Mouse (Mus musculus) stomach, postnatal 0 days (tissue): Measurements from ENCODE around the gene Pphln1. TPM values are rescaled to one million over a fixed set of nuclear protein-coding genes. Genes with fewer than 3 reads are reported as not detected.

ENCODE experiments used
- ATAC-seq: fragments of 200-750 bp; cut with Nextera tagmentation; 2 replicates; pipeline ENCODE4 v1.8.0; 2017; ENCODE audit not compliant: low FRiP score, low TSS enrichment
- DNase-seq: peaks from one replicate; pipeline ENCODE4 v3.0.0-alpha.2; 2016; ENCODE audit warnings: low spot score
- H3K27ac ChIP-seq: fragments of 300-500 bp; sonication (generic); replicated peaks from 2 replicates; pipeline ENCODE4 v1.5.1; 2014; ENCODE audit warnings: mild to moderate bottlenecking, control low read depth
- H3K27me3 ChIP-seq: fragments of 300-500 bp; sonication (generic); 2 replicates; pipeline ENCODE4 v1.6.1; 2014; ENCODE audit warnings: low read length; ENCODE audit not compliant: control insufficient read depth, insufficient read depth
- H3K36me3 ChIP-seq: fragments of 300-500 bp; sonication (generic); 2 replicates; pipeline ENCODE4 v1.6.1; 2014; ENCODE audit warnings: low read length, mixed read lengths; ENCODE audit not compliant: control insufficient read depth, insufficient read depth
- H3K4me1 ChIP-seq: fragments of 300-500 bp; sonication (generic); replicated peaks from 2 replicates; pipeline ENCODE4 v1.6.1; 2014; ENCODE audit warnings: antibody characterized with exemption; ENCODE audit not compliant: control insufficient read depth, insufficient read depth
- H3K4me2 ChIP-seq: fragments of 300-500 bp; sonication (generic); replicated peaks from 2 replicates; pipeline ENCODE4 v1.6.1; 2014; ENCODE audit warnings: low read depth, mild to moderate bottlenecking, control low read depth, moderate library complexity
- H3K4me3 ChIP-seq: fragments of 300-500 bp; sonication (generic); 2 replicates; pipeline ENCODE4 v1.5.1; 2014; ENCODE audit warnings: low read depth, low read length, control low read depth
- H3K9ac ChIP-seq: fragments of 300-500 bp; sonication (generic); 2 replicates; pipeline ENCODE4 v1.6.1; 2014; ENCODE audit warnings: mild to moderate bottlenecking, low read length, control low read depth, mixed read lengths
- H3K9me3 ChIP-seq: fragments of 300-500 bp; sonication (generic); 2 replicates; pipeline ENCODE4 v1.6.1; 2016; ENCODE audit warnings: low read length; ENCODE audit not compliant: control insufficient read depth
- CTCF ChIP-seq: IDR thresholded peaks from 2 replicates; pipeline ENCODE4 v1.5.1; 2016; ENCODE audit warnings: antibody characterized with exemption, low read depth, mild to moderate bottlenecking, moderate library complexity
- EP300 ChIP-seq: optimal IDR thresholded peaks from 2 replicates; pipeline ENCODE3; 2016; ENCODE audit warnings: antibody characterized with exemption
- WGBS: fragments of 180-500 bp; shearing (Covaris S2); extraction: QIAGEN DNeasy Blood & Tissue Kit; methylation state at CpG from one replicate; pipeline ENCODE4 v1.1.7; 2014; 5-methylcytosine and 5-hydroxymethylcytosine counted together
- polyA plus RNA-seq: library from polyadenylated mRNA; unstranded; fragments of >200 nt; fragmentation: Nextera tagmentation; extraction: Ambion mirVana; gene quantifications from 2 replicates; pipeline ENCODE4 v1.2.1, GENCODE M21; 2015

Pphln1 gene
- polyA plus RNA-seq, 1 experiment from 2014 or later, result 18.2 TPM

DNA sequence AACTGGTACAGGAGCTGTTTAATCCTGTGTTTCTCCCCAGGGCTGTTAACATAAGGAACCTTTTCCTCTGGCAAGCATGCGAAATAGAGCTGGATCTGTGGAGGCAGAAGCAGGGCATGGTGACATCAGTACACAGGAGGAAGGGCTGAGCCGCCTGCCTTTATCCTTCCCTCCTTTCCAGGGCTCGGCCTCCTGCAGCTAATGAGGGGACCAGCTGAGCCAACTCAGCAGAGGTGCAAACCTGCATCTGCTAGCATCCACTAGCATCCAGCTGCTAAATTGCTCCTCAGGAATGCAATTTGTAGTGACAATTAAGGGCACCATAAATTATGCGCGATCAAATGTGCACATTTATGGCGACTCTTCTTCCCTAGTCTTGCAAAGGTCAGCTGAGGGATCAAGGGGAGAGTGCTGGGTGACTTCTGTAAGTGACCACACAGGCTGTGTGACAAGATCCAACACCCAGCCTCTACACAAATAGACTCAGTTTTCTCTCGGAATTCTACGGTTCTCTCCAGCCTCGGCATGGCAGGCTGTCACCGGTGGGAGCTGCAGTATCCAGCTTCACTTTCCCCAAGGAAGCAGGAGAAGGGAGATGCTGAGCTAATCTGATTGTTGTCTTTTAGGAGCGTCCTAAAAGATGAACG lies 112.7 kb downstream of the Pphln1 start:
- H3K4me3 ChIP-seq, result no peak overlapping the region
- H3K27ac ChIP-seq, result no peak overlapping the region
- peaks cover 6% of the 10 kb centered on the region for H3K36me3 ChIP-seq
- 53% methylated on average over 12 of the region's 12 CpGs for WGBS
- no peaks in the 10 kb centered on the region for H3K4me1 ChIP-seq
- no peak for ATAC-seq
- no peaks in the 10 kb centered on the region for H3K27me3 ChIP-seq
- no peak for DNase-seq
- no peaks in the 10 kb centered on the region for H3K9me3 ChIP-seq
- no peak overlapping the region for H3K4me2 ChIP-seq
- TF ChIP-seq EP300, result no peak
- no peak for TF ChIP-seq CTCF
- no peak overlapping the region for H3K9ac ChIP-seq

DNA sequence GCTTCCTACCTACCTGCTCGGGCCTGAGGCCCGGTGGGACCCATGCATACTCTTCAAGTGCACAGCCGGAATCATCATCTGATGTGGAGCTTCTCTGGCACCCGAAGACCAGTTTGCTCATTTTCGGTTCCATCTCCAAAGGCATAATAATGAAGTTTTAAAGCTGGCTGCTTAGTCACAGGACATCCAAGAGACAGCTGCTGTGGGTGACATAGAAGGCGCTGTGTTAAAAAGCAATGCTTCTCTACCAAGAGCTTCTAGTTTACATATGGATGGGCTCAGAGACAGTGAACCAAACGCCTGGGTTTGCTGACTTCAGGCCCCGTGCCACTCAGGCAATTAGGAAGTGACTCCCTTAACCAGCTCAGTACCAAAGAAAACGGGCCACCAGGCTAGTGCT lies 114.3 kb downstream of the Pphln1 start:
- H3K4me2 ChIP-seq, result no peak overlapping the region
- H3K36me3 ChIP-seq, result peaks cover 6% of the 10 kb centered on the region
- H3K27ac ChIP-seq, result peak overlapping the region; percentile 45; the same call in 1 of the 2 replicates
- no peaks in the 10 kb centered on the region for H3K27me3 ChIP-seq
- no peaks in the 10 kb centered on the region for H3K9me3 ChIP-seq
- DNase-seq (no peak), ATAC-seq (no peak)
- TF ChIP-seq CTCF, result no peak
- no peak for TF ChIP-seq EP300
- WGBS, result 46% methylated on average over 9 of the region's 9 CpGs
- no peaks in the 10 kb centered on the region for H3K4me1 ChIP-seq
- no peak overlapping the region for H3K4me3 ChIP-seq
- H3K9ac ChIP-seq, result no peak overlapping the region

DNA sequence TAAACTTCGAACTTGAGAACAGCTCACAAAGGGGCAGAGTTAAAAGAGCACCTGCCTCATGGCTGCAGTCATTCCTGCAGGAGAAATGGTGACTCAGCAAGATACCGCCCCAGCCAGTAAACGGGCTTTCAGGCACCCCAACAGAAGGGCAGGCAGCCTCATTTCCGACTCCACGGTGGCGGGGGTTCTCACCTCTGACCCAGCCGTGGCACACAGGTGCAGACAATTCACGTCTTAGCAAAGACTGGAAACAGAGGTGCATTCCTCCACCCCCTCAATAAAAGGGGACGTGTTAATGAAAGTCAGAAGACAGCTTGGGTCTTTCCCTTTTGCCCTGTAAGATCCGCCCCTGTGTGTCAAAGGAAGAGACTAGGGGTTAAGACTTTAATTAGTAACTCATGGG lies 115.8 kb downstream of the Pphln1 start:
- H3K4me3 ChIP-seq, result no peak overlapping the region
- TF ChIP-seq CTCF, result no peak
- no peak for TF ChIP-seq EP300
- H3K27ac ChIP-seq, result no peak overlapping the region
- H3K4me1 ChIP-seq, result no peaks in the 10 kb centered on the region
- ATAC-seq (0 out of 2 replicates have a peak, but pooled peaks have one; percentile 32), DNase-seq (peak; percentile 49)
- H3K36me3 ChIP-seq, result peaks cover 6% of the 10 kb centered on the region; the same call in 1 of the 2 replicates
- H3K9me3 ChIP-seq, result no peaks in the 10 kb centered on the region
- 18% methylated on average over 10 of the region's 10 CpGs for WGBS
- no peak overlapping the region for H3K9ac ChIP-seq
- H3K27me3 ChIP-seq, result no peaks in the 10 kb centered on the region
- H3K4me2 ChIP-seq, result peak overlapping the region; percentile 21

DNA sequence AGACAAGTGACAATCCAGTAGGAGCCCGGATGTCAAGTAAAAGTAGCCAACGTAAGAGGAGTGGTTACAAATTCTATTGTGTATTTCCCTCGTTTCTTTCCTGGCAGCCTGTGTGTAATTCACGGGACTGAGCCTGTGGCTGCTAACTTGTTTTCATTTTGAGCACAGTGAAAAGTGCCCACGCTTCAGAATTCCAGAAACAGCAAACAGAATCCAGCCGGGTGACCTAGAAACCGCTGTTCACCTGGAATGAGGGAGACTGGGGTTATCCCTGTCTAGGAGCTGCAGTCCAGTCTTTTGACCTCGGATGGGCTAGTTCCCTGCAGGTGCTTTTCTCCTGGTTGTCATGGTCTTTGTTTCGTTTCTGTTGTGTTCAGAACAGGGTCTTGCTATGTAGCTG lies 117.2 kb downstream of the Pphln1 start:
- Histone ChIP-seq H3K27me3 (no peaks in the 10 kb centered on the region), H3K9ac (no peak overlapping the region), H3K9me3 (no peaks in the 10 kb centered on the region), H3K4me2 (no peak overlapping the region), H3K4me3 (no peak overlapping the region), H3K4me1 (no peaks in the 10 kb centered on the region), H3K36me3 (0 out of 2 replicates have a peak, but pooled peaks cover 3% of the 10 kb centered on the region), H3K27ac (no peak overlapping the region)
- WGBS, result 69% methylated on average over 9 of the region's 9 CpGs
- ATAC-seq (no peak), DNase-seq (no peak)
- TF ChIP-seq EP300 (no peak), CTCF (no peak)

DNA sequence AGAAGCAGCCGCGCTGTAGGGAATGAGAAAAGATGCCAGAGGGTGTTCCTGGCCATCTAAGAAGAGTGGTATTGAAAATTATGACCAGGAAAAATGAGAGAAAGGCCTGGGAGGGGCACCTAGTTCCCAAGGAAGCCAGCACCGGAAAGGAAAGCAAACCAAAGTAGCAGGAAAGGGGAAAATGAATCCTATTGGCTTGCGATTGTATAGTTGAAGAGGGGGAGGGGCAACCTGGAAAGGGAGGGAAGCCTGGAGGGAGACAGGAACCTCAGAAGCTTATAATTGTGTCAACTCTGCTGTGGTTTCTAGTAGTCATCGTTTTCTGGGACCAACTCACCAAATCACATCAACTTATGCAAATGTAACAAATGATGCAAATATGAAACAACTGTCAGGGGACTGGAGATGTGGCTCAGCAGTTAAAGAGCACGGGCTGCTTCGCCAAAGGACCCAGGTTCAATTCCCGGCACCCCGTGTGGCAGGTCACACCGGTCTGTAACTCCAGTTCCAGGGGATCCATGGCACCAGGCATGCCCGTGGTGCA lies 118.9 kb downstream of the Pphln1 start:
- DNase-seq (no peak), ATAC-seq (no peak)
- Histone ChIP-seq H3K9me3 (no peaks in the 10 kb centered on the region), H3K4me2 (peak overlapping the region; percentile 91), H3K4me1 (peaks cover 3% of the 10 kb centered on the region; the same call in 1 of the 2 replicates), H3K27ac (no peak overlapping the region), H3K27me3 (no peaks in the 10 kb centered on the region), H3K36me3 (no peaks in the 10 kb centered on the region), H3K4me3 (no peak overlapping the region), H3K9ac (no peak overlapping the region)
- WGBS, result 71% methylated on average over 11 of the region's 11 CpGs
- TF ChIP-seq EP300, result no peak
- no peak for TF ChIP-seq CTCF

DNA sequence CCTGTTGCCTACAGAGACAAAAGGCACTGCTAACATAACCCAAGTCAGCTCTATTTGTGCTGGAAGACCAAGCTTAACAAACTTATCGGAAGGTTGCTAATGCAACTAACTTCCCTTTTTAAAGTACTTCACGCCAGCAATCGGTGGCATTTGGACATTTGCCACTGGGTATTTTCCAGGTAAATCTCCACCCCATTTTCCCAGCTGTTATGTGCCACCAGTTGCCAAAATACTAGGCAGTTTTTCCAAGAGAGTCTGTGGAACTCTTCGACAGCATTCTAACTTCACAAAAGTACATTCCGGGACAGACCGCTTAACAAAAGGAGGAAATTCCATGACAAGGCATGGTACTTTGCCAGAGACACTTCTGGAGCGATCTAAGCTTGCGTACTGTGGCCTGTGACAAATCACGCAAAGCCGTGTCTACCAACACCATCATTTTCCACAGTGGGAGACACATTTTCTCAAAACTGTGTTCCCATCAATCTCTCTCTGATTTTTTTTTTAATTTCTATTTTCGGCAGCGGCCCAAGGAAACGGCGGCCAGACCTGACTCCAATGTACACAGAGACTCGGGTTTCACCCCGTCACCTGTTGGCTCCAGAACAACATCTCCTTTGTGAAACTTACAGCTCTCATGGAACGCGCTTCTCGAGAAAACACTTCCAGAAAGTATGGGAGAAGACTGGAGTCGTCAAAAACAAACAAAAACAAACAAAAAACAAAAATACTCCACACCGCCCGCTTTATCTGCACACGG lies 120.2 kb downstream of the Pphln1 start:
- no peaks in the 10 kb centered on the region for H3K9me3 ChIP-seq
- H3K4me3 ChIP-seq, result peak overlapping the region; percentile 84
- 1% methylated on average over 23 of the region's 23 CpGs for WGBS
- peak; percentile 53 for ATAC-seq
- no peaks in the 10 kb centered on the region for H3K36me3 ChIP-seq
- H3K4me2 ChIP-seq, result peak overlapping the region; percentile 91
- no peaks in the 10 kb centered on the region for H3K27me3 ChIP-seq
- H3K27ac ChIP-seq, result peak overlapping the region; percentile 93
- H3K9ac ChIP-seq, result peak overlapping the region; percentile 80
- peak; percentile 68 for DNase-seq
- TF ChIP-seq CTCF (no peak), EP300 (no peak)
- H3K4me1 ChIP-seq, result peaks cover 3% of the 10 kb centered on the region; the same call in 1 of the 2 replicates
